Mouse (Mus musculus) bone marrow, adult 2 months (tissue): ENCODE measurements around the gene Map3k13. TPM values are rescaled to one million over a fixed set of nuclear protein-coding genes. Genes with fewer than 3 reads are reported as not detected.

Experiments used
- H3K27ac ChIP-seq: fragments of 200-500 bp; 2 replicates; pipeline ENCODE4 v1.5.1; 2012; ENCODE audit warnings: low read depth, mild to moderate bottlenecking, control low read depth, inconsistent platforms, low read length; ENCODE audit not compliant: control insufficient read depth, poor library complexity, insufficient read depth
- H3K4me1 ChIP-seq: fragments of 200-500 bp; 2 replicates; pipeline ENCODE4 v1.6.1; 2011; ENCODE audit warnings: low read length; ENCODE audit not compliant: control insufficient read depth, insufficient read depth
- H3K4me3 ChIP-seq: fragments of 200-500 bp; replicated peaks from 2 replicates; pipeline ENCODE3; 2011; ENCODE audit warnings: mild to moderate bottlenecking, low read depth, low read length, control low read depth; ENCODE audit not compliant: control insufficient read depth
- CTCF ChIP-seq: fragments of 200-500 bp; IDR thresholded peaks from 2 replicates; pipeline ENCODE4 v1.5.1; 2011; ENCODE audit warnings: low read length, control low read depth; ENCODE audit not compliant: control insufficient read depth, insufficient read depth
- POLR2A ChIP-seq: fragments of 200-500 bp; IDR thresholded peaks from 2 replicates; pipeline ENCODE4 v1.6.1; 2011; ENCODE audit warnings: low read depth, mild to moderate bottlenecking, control low read depth, low read length, borderline replicate concordance; ENCODE audit not compliant: control insufficient read depth
- WGBS: fragments of 180-500 bp; shearing (Covaris S2); methylation state at CpG from one replicate; pipeline ENCODE4 v1.1.7; 2018; 5-methylcytosine and 5-hydroxymethylcytosine counted together
- polyA plus RNA-seq: library from polyadenylated mRNA; stranded (reverse); fragments of >200 nt; gene quantifications from 2 replicates; pipeline ENCODE4 v1.2.4, GENCODE M21; 2011; ENCODE audit warnings: low replicate concordance; ENCODE audit not compliant: missing spikeins, insufficient read depth, insufficient read length

Gene Map3k13
- polyA plus RNA-seq, 1 experiment: 0.52 TPM

DNA sequence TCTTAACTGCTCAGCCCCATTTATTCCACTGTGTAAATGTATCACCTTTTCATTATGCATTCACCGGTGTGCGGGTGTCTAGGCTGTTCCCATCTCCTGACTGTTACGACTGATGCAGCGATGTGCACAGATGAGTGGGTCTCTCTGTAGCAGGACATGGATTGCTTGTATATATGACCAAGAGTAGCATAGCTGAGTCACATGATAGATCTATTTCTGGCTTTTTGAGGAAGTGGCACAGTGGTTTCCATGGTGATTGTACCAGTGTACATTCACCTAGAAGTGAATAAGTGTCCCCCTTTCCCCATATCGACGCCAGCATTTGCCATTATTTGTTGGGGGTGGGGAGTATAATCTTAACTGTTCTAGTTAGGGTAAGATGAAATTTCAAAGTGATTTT, 119.2 kb downstream of the Map3k13 start:
- H3K4me1 ChIP-seq: peaks cover 1% of the 10 kb centered on the region; the same call in 1 of the 2 replicates
- 13% methylated on average over 6 of the region's 6 CpGs for WGBS
- TF ChIP-seq POLR2A (no peak), CTCF (no peak)
- no peak overlapping the region for H3K27ac ChIP-seq
- H3K4me3 ChIP-seq: no peak overlapping the region

DNA sequence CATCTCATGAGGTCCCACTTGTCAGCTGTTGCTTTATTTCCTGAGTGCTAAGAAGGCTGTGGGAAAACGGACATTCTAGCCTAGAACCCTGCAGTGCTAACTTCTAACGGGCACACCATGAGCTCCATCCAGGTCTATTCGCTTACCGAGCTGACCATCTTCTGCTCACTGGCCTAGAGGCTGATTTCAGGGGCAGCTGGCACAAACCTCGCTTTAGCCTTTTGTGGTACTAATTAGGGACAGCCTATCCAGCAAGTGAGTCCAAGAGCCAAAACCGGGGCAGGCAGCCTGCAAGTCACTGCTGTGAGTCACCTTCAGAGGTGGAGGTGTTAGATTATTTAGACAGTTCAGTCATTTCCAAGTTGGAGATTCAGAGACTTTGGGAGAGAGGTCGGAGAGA, 122.5 kb downstream of the Map3k13 start:
- TF ChIP-seq POLR2A (no peak), CTCF (no peak)
- no peak overlapping the region for H3K27ac ChIP-seq
- H3K4me3 ChIP-seq: no peak overlapping the region
- WGBS: 80% methylated on average over 7 of the region's 7 CpGs
- H3K4me1 ChIP-seq: peaks cover 1% of the 10 kb centered on the region; the same call in 1 of the 2 replicates

DNA sequence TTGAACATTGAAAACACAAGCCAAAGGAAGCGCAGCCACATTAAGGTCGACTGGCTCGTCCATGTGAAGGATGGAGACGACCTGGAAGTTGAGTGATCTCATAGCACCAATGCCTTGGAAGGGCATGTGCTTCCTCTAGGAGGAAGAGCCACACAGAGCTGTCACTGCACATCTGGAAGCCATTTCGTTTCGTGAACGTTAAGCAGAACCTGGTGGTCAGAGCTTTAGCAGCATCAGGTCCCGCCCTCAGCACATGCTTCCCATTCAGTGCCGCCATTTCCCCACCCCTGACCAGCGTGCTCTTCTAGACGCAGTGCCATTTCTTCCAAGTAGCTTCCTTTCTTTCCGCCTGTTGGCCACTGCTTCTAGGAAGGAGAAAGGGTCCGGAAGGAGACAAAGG, 134.3 kb downstream of the Map3k13 start:
- Histone ChIP-seq H3K4me1 (no peaks in the 10 kb centered on the region), H3K27ac (no peak overlapping the region), H3K4me3 (no peak overlapping the region)
- TF ChIP-seq POLR2A (no peak), CTCF (no peak)
- 80% methylated on average over 13 of the region's 13 CpGs for WGBS

DNA sequence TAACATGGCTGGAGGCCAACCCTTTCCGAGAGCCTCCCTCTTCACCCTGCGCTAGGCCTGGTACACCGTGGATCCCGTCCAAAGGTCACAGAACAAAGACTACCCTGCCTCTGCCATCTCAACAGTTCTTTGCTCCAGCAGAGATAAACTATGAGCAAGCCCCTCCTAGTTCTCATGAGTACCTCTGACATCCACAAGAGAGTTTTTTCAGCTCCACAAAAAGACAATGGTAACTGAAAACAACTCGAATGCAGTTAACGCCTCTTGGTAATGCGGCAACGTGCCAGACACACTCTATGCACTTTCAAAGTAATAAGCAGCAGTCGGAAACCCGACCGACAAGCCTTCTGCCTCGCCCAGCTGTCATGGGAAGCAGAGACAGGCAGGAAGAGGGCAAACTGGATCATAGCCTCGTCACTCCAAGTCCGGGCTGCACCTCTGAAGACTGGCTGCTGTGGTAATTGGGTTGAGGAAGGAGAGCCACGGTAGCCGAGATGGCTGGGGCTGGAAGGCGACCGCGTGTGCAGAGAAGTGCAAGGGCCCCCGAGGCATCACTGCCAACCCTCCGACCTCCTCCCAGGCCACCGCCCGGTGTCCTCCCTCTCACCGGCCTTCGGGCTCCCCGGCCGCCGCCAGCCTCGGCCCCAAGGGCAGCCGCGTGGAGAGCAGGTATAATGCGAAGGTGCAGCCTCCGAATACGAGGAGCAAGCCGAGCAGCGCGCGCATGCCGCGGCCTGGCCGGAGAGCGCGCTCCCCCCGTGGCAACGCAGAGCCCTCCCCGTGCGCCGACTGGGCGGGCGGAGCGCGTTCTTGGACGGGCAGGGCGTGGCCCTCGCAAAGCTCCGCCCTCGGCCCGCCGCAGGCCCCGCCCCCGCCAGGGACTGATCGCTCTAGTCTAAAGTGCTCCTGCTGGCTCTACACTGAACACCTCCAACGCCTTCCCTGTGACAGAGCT, 152.9 kb downstream of the Map3k13 start, which contains the start of gene Tmem41a:
Gene Tmem41a, minus strand, starts transcription at position 792 of the 955 bp plus-strand sequence.
- TF ChIP-seq POLR2A (peak; percentile 60; the same call in 1 of the 2 replicates), CTCF (no peak)
- Histone ChIP-seq H3K27ac (peak within 1 kb of the TSS; percentile 63), H3K4me3 (peak within 1 kb of the TSS; percentile 89), H3K4me1 (peaks cover 2% of the 10 kb centered on the region)
- WGBS: 2% methylated on average over 63 of the region's 63 CpGs

DNA sequence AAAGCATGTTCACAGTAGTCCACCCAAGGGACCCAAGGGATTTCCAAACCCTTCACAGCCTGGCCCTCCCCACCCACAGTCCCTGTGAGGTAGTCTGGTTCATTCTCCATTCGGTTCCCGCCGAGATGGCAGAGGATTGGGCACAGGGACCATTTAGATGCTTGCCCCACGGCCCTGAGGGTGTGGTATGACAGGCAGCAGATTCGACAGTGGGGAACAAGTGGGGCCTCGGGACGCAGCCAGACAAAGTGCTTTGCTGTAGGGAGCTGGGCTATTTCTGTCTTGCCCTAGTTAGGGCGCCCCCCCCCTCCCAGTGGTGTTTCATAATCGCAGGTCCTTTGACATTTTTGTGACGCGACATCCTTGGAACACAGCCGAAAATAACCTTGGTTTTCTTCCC, 161.4 kb downstream of the Map3k13 start:
- Histone ChIP-seq H3K27ac (no peak overlapping the region), H3K4me3 (no peak overlapping the region), H3K4me1 (no peaks in the 10 kb centered on the region)
- TF ChIP-seq POLR2A: no peak
- no peak for TF ChIP-seq CTCF
- WGBS: 67% methylated on average over 12 of the region's 12 CpGs

DNA sequence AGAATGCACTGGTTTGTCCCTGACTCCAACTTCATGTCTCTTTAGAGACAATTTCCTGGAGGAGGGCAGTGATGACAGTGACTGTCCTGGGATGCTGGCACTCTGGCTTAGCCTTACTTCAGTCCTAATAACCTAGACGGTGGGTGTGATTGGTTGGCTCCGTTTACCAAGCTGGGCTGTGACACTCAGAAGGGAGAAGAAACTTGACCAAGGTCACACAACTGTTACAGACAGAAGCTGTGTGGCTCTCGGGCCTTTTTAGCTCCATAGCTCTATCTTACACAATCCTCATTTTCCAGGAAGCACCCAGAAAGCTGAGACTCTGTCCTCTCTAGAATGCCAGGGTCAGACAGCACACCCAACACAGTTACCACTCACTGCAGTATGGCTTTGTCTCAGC, 171.4 kb downstream of the Map3k13 start:
- H3K4me1 ChIP-seq: no peaks in the 10 kb centered on the region
- no peak overlapping the region for H3K4me3 ChIP-seq
- H3K27ac ChIP-seq: no peak overlapping the region
- TF ChIP-seq POLR2A (no peak), CTCF (no peak)
- 62% methylated on average over 3 of the region's 3 CpGs for WGBS

DNA sequence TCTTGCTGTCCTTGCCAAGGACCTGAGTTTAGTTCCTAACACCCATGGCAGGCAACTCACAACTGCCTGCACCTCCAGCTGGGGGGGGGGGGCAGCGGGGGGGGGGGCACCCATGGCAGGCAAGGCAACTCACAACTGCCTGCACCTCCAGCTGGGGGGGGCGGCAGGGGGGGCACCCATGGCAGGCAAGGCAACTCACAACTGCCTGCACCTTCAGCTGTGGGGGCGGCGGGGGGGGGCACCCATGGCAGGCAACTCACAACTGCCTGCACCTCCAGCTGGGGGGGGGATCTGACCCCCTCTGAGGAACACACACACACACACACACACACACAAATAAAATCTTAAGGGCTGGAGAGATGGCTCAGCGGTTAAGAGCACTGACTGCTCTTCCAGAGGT, 175.7 kb downstream of the Map3k13 start:
- Histone ChIP-seq H3K4me1 (no peaks in the 10 kb centered on the region), H3K4me3 (no peak overlapping the region), H3K27ac (no peak overlapping the region)
- no peak for TF ChIP-seq CTCF
- no peak for TF ChIP-seq POLR2A
- WGBS: 75% methylated on average over 5 of the region's 5 CpGs

DNA sequence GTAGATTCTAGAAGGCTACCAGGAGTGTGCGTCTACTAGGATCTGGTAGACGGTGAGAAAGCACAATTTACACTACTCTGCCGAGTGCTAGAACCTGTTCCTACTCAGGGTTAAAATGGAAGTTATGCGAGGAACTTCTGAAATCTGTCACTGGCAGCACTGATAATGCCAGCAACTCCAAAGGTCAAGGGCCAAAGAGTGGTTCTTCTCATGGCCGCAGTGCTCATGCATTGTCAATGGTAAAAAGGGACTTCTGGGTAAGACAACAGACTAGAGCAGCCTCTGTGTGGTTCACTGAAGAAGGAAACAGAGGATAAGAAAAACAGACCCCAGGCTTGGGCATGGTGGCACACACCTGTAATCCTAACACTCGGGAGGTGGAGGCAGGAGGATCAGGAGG, 176.4 kb downstream of the Map3k13 start:
- Histone ChIP-seq H3K4me1 (no peaks in the 10 kb centered on the region), H3K27ac (no peak overlapping the region)
- WGBS: 88% methylated on average over 6 of the region's 6 CpGs

More for the DNA sequence above, 176.4 kb downstream of the Map3k13 start:
- no peak overlapping the region for H3K4me3 ChIP-seq
- no peak for TF ChIP-seq POLR2A
- no peak for TF ChIP-seq CTCF
